Mouse (Mus musculus) kidney, adult 9 months (tissue): Measurements from ENCODE around the gene Dip2c.
A peak's percentile ranks its signal among the peaks of the same experiment; 100 is the strongest.

Experiments used
- DNase-seq: peaks from one replicate; pipeline ENCODE4 v3.0.0; 2022

Gene Dip2c

GRCm38 (mm10) chr13:9681492-9681891 is 405.2 kb downstream of the Dip2c start:
- no peak for DNase-seq

GRCm38 (mm10) chr13:9683280-9683679 is 407.0 kb downstream of the Dip2c start:
- DNase-seq = no peak

GRCm38 (mm10) chr13:9684153-9684923 is 408.0 kb downstream of the Dip2c start:
- DNase-seq = no peak

DNA sequence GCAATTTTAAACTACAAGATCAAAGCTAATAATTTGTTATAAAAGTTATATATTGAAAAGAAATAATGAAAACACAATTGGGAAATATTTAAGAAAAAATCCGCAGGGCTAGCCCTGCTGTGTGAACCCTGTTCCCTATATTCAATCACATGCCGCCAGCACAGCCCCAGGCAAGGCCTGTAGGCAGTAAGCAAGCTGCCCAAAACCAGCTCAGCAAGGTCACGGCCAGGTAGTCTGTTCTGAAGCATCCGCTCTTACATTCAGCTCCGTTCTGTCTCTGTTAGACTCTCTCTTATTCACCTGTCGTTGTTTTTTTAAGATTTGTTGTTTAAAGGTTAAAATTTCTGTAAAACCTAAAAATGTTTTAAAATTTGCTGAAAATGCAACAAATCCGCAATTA is 409.9 kb downstream of the Dip2c start:
- no peak for DNase-seq

GRCm38 (mm10) chr13:9686765-9687164 is 410.4 kb downstream of the Dip2c start:
- no peak for DNase-seq

- no peak for DNase-seq
Observed at GRCm38 (mm10) chr13:9689366-9689765, 413.0 kb downstream of the Dip2c start.

DNA sequence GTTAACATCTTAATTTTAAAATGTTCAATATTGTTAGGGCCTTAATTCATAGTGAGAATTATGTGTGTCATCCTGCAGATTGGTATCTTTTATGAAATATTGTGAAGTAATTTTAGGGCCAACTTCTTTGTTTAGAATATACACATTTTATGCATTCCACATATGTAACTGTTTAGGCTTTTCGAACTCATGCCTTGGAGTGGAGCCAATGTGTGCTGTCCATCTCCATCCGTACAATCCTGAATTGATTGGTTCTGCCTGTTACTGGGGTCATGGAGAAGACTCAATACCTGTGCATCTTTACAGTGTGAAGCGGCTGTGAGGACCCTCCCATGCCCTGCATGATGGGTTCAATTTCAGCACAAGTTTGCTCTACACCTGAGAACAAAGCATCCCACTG is 416.5 kb downstream of the Dip2c start:
- no peak for DNase-seq

GRCm38 (mm10) chr13:9694651-9695050 is 418.3 kb downstream of the Dip2c start:
- DNase-seq = no peak

DNA sequence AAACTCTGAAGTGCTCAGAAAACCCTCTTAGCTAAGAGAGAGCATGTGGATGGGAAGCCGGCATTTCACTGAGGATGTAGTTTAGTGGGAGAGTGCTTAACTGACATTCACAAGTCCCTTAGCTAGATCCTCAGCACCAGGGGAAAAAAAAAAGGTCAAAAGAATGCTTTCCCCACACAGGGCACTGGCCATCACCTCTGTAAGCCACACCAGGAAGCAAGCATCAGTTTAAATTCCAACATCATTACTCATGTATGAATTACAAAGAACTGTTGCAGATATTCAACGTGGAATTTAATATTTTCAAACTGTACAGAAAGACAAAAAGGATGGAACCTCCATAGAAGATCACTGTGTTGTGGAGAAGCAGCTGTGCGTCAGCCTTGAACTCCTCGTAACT is 419.1 kb downstream of the Dip2c start:
- no peak for DNase-seq

- DNase-seq = peak; percentile 15
Observed at GRCm38 (mm10) chr13:9695809-9696208, 419.5 kb downstream of the Dip2c start.

DNA sequence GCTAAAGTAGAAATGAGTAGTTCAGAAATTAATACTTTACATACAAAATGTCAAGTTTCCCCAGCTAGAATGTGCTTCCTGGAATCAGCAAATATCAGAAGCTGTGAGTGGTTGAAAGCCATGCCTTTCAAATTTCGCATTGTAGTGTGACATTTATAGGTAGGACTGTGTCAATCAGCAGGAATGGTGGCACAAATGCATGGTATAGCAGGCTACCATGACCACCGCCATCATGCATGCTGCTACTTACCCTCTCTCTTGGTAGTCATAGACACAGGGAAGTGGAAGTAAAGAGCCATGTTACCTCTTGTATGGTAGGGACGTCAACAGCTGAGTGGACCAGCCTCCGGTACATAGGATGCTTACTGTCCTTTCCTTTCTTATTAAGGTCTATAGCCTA is 421.0 kb downstream of the Dip2c start:
- DNase-seq = no peak

GRCm38 (mm10) chr13:9702615-9703235 is 426.4 kb downstream of the Dip2c start:
- no peak for DNase-seq

GRCm38 (mm10) chr13:9706720-9707119 is 430.4 kb downstream of the Dip2c start:
- DNase-seq = no peak

GRCm38 (mm10) chr13:9708433-9709240 is 432.3 kb downstream of the Dip2c start:
- no peak for DNase-seq

- DNase-seq = no peak
Observed at GRCm38 (mm10) chr13:9712409-9712808, 436.1 kb downstream of the Dip2c start.

DNA sequence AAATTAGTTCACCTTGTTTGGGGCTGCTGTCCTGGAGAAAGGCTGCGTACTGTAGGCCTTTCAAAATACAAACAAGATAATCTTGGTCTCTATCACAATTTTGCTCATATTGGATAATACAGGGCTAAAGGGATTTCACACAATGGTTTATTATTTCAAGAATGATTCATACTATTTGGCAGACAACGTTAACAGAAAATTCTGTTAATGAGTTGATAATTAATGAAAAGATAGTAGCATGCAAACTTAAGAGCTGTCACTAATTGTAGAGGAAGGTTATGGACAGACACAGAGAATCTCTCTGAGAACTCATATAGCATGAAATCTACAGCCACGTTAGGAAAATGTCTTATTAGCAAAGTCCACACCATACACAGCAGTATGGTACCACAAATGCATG is 436.6 kb downstream of the Dip2c start:
- no peak for DNase-seq

- no peak for DNase-seq
Observed at GRCm38 (mm10) chr13:9713462-9714134, 437.3 kb downstream of the Dip2c start.

DNA sequence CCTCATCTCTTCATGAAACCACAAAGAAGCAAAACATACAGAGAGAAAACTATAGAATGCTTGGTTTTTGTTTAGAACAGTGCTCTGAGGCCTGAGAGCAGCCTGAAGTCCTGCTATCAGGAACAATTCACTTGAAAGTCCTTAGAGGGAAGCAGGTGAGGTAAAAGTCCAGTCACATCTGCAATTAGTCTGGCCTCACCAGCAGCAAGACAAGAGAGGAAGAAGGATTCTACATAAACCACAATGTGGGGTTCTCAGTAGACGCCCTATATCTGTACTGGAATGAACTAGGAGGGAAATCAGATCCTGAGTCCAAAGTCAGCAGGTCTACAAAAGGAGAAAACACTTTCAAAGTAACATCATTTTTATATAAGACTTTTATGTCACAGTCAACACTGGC is 438.9 kb downstream of the Dip2c start:
- DNase-seq = no peak
